Comparison of ENCODE assay signal across 10 mouse cellular contexts in genomic region chr1:138500155-138500554, GRCm38 (mm10).
A peak's percentile ranks its signal among the peaks of the same experiment; 100 is the strongest.
DNase-seq lines count a peak whose midpoint lies in the region; ATAC-seq lines count a peak whose summit lies in the region.
"Had no signal": no experiment of that assay in that cellular context is flagged by ENCODE, and none has a peak within 500 bp of the region (broad histone marks: within the 10 kb centered on the region; RNA-seq: fewer than 3 reads in every experiment).

No protein-coding gene starts in this region.

- 0 out of 2 replicates have a peak overlapping the region, but pooled peaks have one; percentile 22 for H3K4me2 ChIP-seq in embryonic facial prominence, embryonic 15.5 days (replicated peaks)
- H3K4me2 ChIP-seq in hindbrain, embryonic 15.5 days, result peak overlapping the region; percentile 46
- H3K4me2 ChIP-seq in neural tube, embryonic 12.5 days (replicated peaks), result peak overlapping the region; percentile 45
- H3K4me2 ChIP-seq: heart, embryonic 15.5 days; lung, embryonic 14.5 days had no signal

- no peaks in the 10 kb centered on the region for H3K36me3 ChIP-seq in embryonic facial prominence, embryonic 15.5 days
- H3K36me3 ChIP-seq in hindbrain, embryonic 15.5 days, result no peaks in the 10 kb centered on the region
- no peaks in the 10 kb centered on the region for H3K36me3 ChIP-seq in neural tube, embryonic 12.5 days

- H3K9me3 ChIP-seq in embryonic facial prominence, embryonic 15.5 days (replicated peaks), result no peaks in the 10 kb centered on the region
- no peaks in the 10 kb centered on the region for H3K9me3 ChIP-seq in hindbrain, embryonic 15.5 days
- H3K9me3 ChIP-seq in neural tube, embryonic 12.5 days, result no peaks in the 10 kb centered on the region
- H3K9me3 ChIP-seq: heart, embryonic 15.5 days had no signal

- no peak for ATAC-seq in embryonic facial prominence, embryonic 15.5 days (ENCODE audit: insufficient number of reproducible peaks, low FRiP score, low TSS enrichment, low read depth)
- peak; percentile 62 for ATAC-seq in hindbrain, embryonic 15.5 days (ENCODE audit: low FRiP score, low read depth)
- ATAC-seq in neural tube, embryonic 12.5 days (ENCODE audit: low FRiP score, low read depth), result peak; percentile 81

- peak; percentile 86 for DNase-seq in embryo, embryonic 11 days
- no peak for DNase-seq in thymus, postnatal 25 days
- DNase-seq in kidney, postnatal 36 days, result no peak
- no peak for DNase-seq in yolk sac, embryonic 10.5 days (ENCODE audit: low spot score)
- DNase-seq: kidney, postnatal 25 days; lung, embryonic 14.5 days had no signal

- H3K4me3 ChIP-seq in embryonic facial prominence, embryonic 15.5 days (replicated peaks), result no peak overlapping the region
- peak overlapping the region; percentile 26 for H3K4me3 ChIP-seq in hindbrain, embryonic 15.5 days
- H3K4me3 ChIP-seq in neural tube, embryonic 12.5 days, result no peak overlapping the region
- H3K4me3 ChIP-seq: heart, embryonic 15.5 days had no signal

- no peak overlapping the region for H3K9ac ChIP-seq in embryonic facial prominence, embryonic 15.5 days
- peak overlapping the region; percentile 22; the same call in 1 of the 2 replicates for H3K9ac ChIP-seq in hindbrain, embryonic 15.5 days
- no peak overlapping the region for H3K9ac ChIP-seq in neural tube, embryonic 12.5 days
- H3K9ac ChIP-seq: heart, embryonic 15.5 days; lung, embryonic 14.5 days had no signal

- WGBS in embryonic facial prominence, embryonic 15.5 days, result 20% methylated on average over 10 of the region's 10 CpGs
- WGBS in hindbrain, embryonic 15.5 days, result 4% methylated on average over 10 of the region's 10 CpGs
- 12% methylated on average over 10 of the region's 10 CpGs for WGBS in neural tube, embryonic 12.5 days

- no peak overlapping the region for H3K27ac ChIP-seq in embryonic facial prominence, embryonic 15.5 days (replicated peaks)
- H3K27ac ChIP-seq in hindbrain, embryonic 15.5 days (replicated peaks), result peak overlapping the region; percentile 69
- no peak overlapping the region for H3K27ac ChIP-seq in neural tube, embryonic 12.5 days
- H3K27ac ChIP-seq: heart, embryonic 15.5 days had no signal

- no peaks in the 10 kb centered on the region for H3K27me3 ChIP-seq in embryonic facial prominence, embryonic 15.5 days
- no peaks in the 10 kb centered on the region for H3K27me3 ChIP-seq in hindbrain, embryonic 15.5 days
- no peaks in the 10 kb centered on the region for H3K27me3 ChIP-seq in neural tube, embryonic 12.5 days (replicated peaks)
- H3K27me3 ChIP-seq: heart, embryonic 15.5 days had no signal

- 0 out of 2 replicates have a peak, but pooled peaks cover 5% of the 10 kb centered on the region for H3K4me1 ChIP-seq in embryonic facial prominence, embryonic 15.5 days
- H3K4me1 ChIP-seq in hindbrain, embryonic 15.5 days (replicated peaks), result peaks cover 29% of the 10 kb centered on the region
- H3K4me1 ChIP-seq in neural tube, embryonic 12.5 days, result peaks cover 32% of the 10 kb centered on the region
